Mouse (Mus musculus): ENCODE measurements around the gene Wwp2. TPM values are rescaled to one million over a fixed set of nuclear protein-coding genes. Genes with fewer than 3 reads are reported as not detected.
A peak's percentile ranks its signal among the peaks of the same experiment; 100 is the strongest.

Wwp2 gene
- polyA plus RNA-seq, 1 experiment from 2014 or later, result 39.0 TPM

GRCm38 (mm10) chr8:107399495-107399894, 36.7 kb upstream of the Wwp2 start:
- no peak for ATAC-seq
- H3K4me2 ChIP-seq (ENCODE audit: low read length), result no peak overlapping the region
- WGBS, result 41% methylated on average over 9 of the region's 9 CpGs
- H3K9ac ChIP-seq (ENCODE audit: low read depth, low read length), result no peak overlapping the region
- no peaks in the 10 kb centered on the region for H3K36me3 ChIP-seq (ENCODE audit: control insufficient read depth, insufficient read depth, low read length)
- no peaks in the 10 kb centered on the region for H3K9me3 ChIP-seq (replicated peaks; ENCODE audit: control insufficient read depth, low read length, poor library complexity, severe bottlenecking)
- peaks cover 13% of the 10 kb centered on the region for H3K4me1 ChIP-seq (ENCODE audit: control insufficient read depth, insufficient read depth, low read length)
- no peaks in the 10 kb centered on the region for H3K27me3 ChIP-seq (ENCODE audit: control insufficient read depth, insufficient read depth, low read depth, low read length)
- no peak overlapping the region for H3K4me3 ChIP-seq (ENCODE audit: low read depth, low read length)
- H3K27ac ChIP-seq (ENCODE audit: low read length), result no peak overlapping the region

DNA sequence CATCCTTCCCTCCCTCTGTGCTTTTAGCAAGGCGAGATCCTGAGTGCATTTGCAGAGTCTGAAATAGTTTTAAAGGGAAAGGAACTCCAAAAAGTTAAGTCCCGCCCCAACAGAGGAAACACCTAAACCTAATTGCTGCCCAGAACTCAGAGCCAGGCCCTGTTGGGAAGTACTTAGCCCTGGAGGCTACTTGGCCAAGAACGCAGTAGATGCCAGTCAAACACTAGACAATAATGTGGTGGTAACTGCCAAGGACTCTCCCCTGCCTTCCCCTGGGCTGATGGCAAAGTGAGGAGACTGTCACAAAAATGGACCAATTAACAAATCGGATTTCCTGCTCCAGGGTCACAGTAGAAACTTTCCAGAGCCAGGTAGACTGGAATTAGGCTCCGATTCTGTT, 34.3 kb upstream of the Wwp2 start:
- Histone ChIP-seq H3K27me3 (ENCODE audit: control insufficient read depth, insufficient read depth, low read depth, low read length) (no peaks in the 10 kb centered on the region), H3K4me2 (ENCODE audit: low read length) (no peak overlapping the region), H3K4me3 (ENCODE audit: low read depth, low read length) (no peak overlapping the region), H3K9ac (ENCODE audit: low read depth, low read length) (no peak overlapping the region), H3K9me3 (replicated peaks; ENCODE audit: control insufficient read depth, low read length, poor library complexity, severe bottlenecking) (no peaks in the 10 kb centered on the region), H3K27ac (ENCODE audit: low read length) (no peak overlapping the region), H3K36me3 (ENCODE audit: control insufficient read depth, insufficient read depth, low read length) (no peaks in the 10 kb centered on the region), H3K4me1 (ENCODE audit: control insufficient read depth, insufficient read depth, low read length) (peaks cover 13% of the 10 kb centered on the region)
- WGBS, result 83% methylated on average over 5 of the region's 5 CpGs
- ATAC-seq, result no peak

DNA sequence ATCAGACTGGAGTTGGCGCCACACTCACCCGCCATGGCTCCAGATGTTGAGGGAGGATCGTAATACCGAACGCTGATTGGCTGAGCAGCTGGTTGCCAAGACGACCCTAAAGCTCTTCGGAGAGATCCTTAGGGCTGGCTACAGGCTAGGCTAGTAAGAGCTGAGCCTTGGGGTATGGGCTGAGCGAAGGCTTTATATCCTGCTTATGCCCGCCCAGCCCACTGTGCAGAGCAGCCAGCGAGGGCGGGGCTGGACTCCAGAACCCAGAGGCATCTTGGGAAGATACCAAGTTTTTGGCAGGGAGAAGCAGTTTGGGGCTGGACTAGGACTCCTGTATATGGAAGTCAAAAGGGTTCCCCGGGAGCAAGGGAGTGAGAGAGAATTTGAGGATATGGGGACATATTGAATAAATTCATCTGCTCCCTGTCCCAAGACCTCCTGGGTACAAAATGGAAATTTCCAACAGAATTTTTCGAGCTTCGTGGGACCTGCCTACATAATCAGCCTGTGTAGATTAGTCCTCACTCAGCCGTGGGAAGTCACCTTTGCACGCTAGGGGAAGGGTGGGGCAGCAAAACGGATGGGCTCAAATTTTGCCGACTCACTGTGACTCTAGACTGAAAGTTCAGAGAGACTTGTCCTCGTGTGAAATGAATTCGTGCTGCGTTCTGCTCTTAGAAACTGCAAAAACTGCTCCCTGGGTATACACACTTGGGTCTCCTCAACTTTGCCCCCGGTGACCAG, 33.0 kb upstream of the Wwp2 start, which contains the start of gene Nqo1:
TSS of gene Nqo1 (minus strand) at position 169 of the 744 bp plus-strand sequence.
- ATAC-seq, result peak; percentile 97
- H3K9me3 ChIP-seq (replicated peaks; ENCODE audit: control insufficient read depth, low read length, poor library complexity, severe bottlenecking), result no peaks in the 10 kb centered on the region
- peak within 1 kb of the TSS; percentile 76 for H3K4me2 ChIP-seq (ENCODE audit: low read length)
- H3K27ac ChIP-seq (ENCODE audit: low read length), result peak within 1 kb of the TSS; percentile 40
- peaks cover 13% of the 10 kb centered on the region for H3K4me1 ChIP-seq (ENCODE audit: control insufficient read depth, insufficient read depth, low read length)
- WGBS, result 13% methylated on average over 22 of the region's 22 CpGs
- H3K36me3 ChIP-seq (ENCODE audit: control insufficient read depth, insufficient read depth, low read length), result no peaks in the 10 kb centered on the region
- peak within 1 kb of the TSS; percentile 18 for H3K9ac ChIP-seq (ENCODE audit: low read depth, low read length)
- no peaks in the 10 kb centered on the region for H3K27me3 ChIP-seq (ENCODE audit: control insufficient read depth, insufficient read depth, low read depth, low read length)
- H3K4me3 ChIP-seq (ENCODE audit: low read depth, low read length), result peak within 1 kb of the TSS; percentile 39

DNA sequence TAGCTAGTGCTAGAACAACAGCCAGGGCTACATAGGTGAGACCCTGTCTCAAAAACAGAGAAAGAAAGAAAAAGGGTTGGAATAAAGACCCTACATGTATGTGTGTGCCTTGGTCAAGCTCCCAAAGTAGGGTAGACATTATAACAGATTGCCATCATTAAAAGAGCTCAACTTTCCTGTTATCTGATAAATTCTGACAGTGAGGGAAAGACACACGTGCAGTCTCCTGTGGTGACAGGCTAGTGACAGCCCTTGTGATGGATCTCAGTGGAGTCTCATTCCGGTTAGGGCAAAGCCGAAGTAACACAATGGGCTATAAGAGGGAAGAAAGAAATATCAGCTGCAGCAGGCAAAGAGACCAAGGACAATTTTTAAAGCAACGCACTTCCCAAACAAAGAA, 32.1 kb upstream of the Wwp2 start:
- H3K36me3 ChIP-seq (ENCODE audit: control insufficient read depth, insufficient read depth, low read length), result no peaks in the 10 kb centered on the region
- WGBS, result 78% methylated on average over 4 of the region's 4 CpGs
- H3K4me1 ChIP-seq (ENCODE audit: control insufficient read depth, insufficient read depth, low read length), result peaks cover 13% of the 10 kb centered on the region
- no peak for ATAC-seq
- no peak overlapping the region for H3K9ac ChIP-seq (ENCODE audit: low read depth, low read length)
- H3K9me3 ChIP-seq (replicated peaks; ENCODE audit: control insufficient read depth, low read length, poor library complexity, severe bottlenecking), result no peaks in the 10 kb centered on the region
- no peak overlapping the region for H3K4me2 ChIP-seq (ENCODE audit: low read length)
- H3K4me3 ChIP-seq (ENCODE audit: low read depth, low read length), result no peak overlapping the region
- H3K27ac ChIP-seq (ENCODE audit: low read length), result no peak overlapping the region
- H3K27me3 ChIP-seq (ENCODE audit: control insufficient read depth, insufficient read depth, low read depth, low read length), result no peaks in the 10 kb centered on the region

GRCm38 (mm10) chr8:107405935-107406334, 30.2 kb upstream of the Wwp2 start:
- WGBS, result 72% methylated on average over 3 of the region's 3 CpGs
- Histone ChIP-seq H3K27me3 (ENCODE audit: control insufficient read depth, insufficient read depth, low read depth, low read length) (no peaks in the 10 kb centered on the region), H3K9ac (ENCODE audit: low read depth, low read length) (no peak overlapping the region), H3K36me3 (ENCODE audit: control insufficient read depth, insufficient read depth, low read length) (peaks cover 11% of the 10 kb centered on the region), H3K9me3 (replicated peaks; ENCODE audit: control insufficient read depth, low read length, poor library complexity, severe bottlenecking) (no peaks in the 10 kb centered on the region), H3K4me3 (ENCODE audit: low read depth, low read length) (no peak overlapping the region), H3K4me2 (ENCODE audit: low read length) (no peak overlapping the region), H3K27ac (ENCODE audit: low read length) (no peak overlapping the region), H3K4me1 (ENCODE audit: control insufficient read depth, insufficient read depth, low read length) (peaks cover 13% of the 10 kb centered on the region)
- no peak for ATAC-seq

DNA sequence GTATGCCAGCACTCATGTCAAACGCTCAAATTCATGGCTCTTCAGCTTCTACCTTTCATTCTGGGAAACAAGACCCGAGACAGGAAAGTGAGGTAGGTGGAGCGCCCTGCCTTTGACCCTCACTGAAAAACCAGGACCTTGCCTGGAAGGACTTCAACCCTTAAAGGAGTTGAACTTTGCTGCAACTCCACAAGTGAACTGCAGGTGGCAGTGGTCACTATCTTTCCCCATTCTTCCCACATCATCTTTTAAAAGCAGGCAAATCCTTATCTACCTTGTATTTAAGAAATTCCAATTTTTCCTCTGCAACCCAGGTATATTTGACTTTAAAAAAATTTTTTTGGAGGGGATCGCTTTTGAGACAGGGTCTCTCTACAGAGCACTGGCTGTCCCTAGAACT, 24.8 kb upstream of the Wwp2 start:
- Histone ChIP-seq H3K4me2 (ENCODE audit: low read length) (no peak overlapping the region), H3K4me1 (ENCODE audit: control insufficient read depth, insufficient read depth, low read length) (no peaks in the 10 kb centered on the region), H3K9ac (ENCODE audit: low read depth, low read length) (no peak overlapping the region), H3K27ac (ENCODE audit: low read length) (no peak overlapping the region), H3K9me3 (replicated peaks; ENCODE audit: control insufficient read depth, low read length, poor library complexity, severe bottlenecking) (no peaks in the 10 kb centered on the region), H3K4me3 (ENCODE audit: low read depth, low read length) (no peak overlapping the region), H3K27me3 (ENCODE audit: control insufficient read depth, insufficient read depth, low read depth, low read length) (no peaks in the 10 kb centered on the region), H3K36me3 (ENCODE audit: control insufficient read depth, insufficient read depth, low read length) (peaks cover 40% of the 10 kb centered on the region)
- 83% methylated on average over 4 of the region's 4 CpGs for WGBS
- ATAC-seq, result no peak

GRCm38 (mm10) chr8:107412552-107412951, 23.6 kb upstream of the Wwp2 start:
- Histone ChIP-seq H3K4me3 (ENCODE audit: low read depth, low read length) (no peak overlapping the region), H3K27me3 (ENCODE audit: control insufficient read depth, insufficient read depth, low read depth, low read length) (no peaks in the 10 kb centered on the region), H3K9me3 (replicated peaks; ENCODE audit: control insufficient read depth, low read length, poor library complexity, severe bottlenecking) (no peaks in the 10 kb centered on the region), H3K36me3 (ENCODE audit: control insufficient read depth, insufficient read depth, low read length) (peaks cover 48% of the 10 kb centered on the region), H3K4me1 (ENCODE audit: control insufficient read depth, insufficient read depth, low read length) (no peaks in the 10 kb centered on the region), H3K9ac (ENCODE audit: low read depth, low read length) (no peak overlapping the region), H3K27ac (ENCODE audit: low read length) (no peak overlapping the region), H3K4me2 (ENCODE audit: low read length) (no peak overlapping the region)
- no peak for ATAC-seq
- WGBS, result 95% methylated on average over 8 of the region's 8 CpGs

DNA sequence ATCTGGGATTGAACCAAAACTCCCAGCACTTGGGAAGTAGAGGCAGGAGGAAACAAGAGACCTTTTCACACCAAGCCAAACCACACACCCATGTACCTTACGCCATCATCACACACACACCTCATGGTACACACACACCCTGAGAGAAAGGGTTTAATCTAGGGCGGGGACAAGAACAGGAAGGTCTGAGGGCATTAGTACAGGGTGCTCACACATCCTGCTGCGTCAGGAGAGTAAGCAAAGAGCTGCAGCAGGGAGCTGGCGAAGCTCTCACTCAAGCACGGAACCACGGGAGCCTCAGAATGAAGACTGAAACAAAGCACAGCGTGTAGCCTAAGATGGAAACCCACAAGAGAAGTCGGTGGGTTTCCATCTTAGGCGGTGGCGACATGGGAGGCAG, 22.3 kb upstream of the Wwp2 start:
- H3K4me2 ChIP-seq (ENCODE audit: low read length), result no peak overlapping the region
- no peak overlapping the region for H3K4me3 ChIP-seq (ENCODE audit: low read depth, low read length)
- no peak overlapping the region for H3K27ac ChIP-seq (ENCODE audit: low read length)
- H3K9me3 ChIP-seq (replicated peaks; ENCODE audit: control insufficient read depth, low read length, poor library complexity, severe bottlenecking), result no peaks in the 10 kb centered on the region
- peaks cover 58% of the 10 kb centered on the region for H3K36me3 ChIP-seq (ENCODE audit: control insufficient read depth, insufficient read depth, low read length)
- no peak for ATAC-seq
- no peak overlapping the region for H3K9ac ChIP-seq (ENCODE audit: low read depth, low read length)
- 91% methylated on average over 10 of the region's 10 CpGs for WGBS
- no peaks in the 10 kb centered on the region for H3K27me3 ChIP-seq (ENCODE audit: control insufficient read depth, insufficient read depth, low read depth, low read length)
- H3K4me1 ChIP-seq (ENCODE audit: control insufficient read depth, insufficient read depth, low read length), result no peaks in the 10 kb centered on the region

DNA sequence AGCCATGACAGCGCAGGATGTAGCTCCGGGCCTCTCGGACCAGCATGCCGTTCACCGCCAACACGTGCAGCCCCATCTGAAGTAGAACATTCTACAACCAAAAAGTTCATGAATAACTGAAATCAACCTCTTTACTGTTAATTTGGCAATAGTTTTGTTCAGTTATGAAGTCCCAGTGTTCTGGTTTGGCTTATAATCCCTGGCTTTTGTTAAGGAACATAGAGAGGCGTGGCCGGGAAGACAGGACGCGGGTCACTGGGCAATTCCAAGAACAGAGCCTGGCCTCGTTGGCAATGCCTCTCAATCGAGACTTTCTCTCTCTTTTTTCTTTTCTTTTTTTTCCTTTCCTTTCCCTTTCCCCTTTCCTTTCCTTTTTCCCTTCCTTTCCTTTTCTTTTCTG, 19.2 kb upstream of the Wwp2 start:
- WGBS, result 85% methylated on average over 12 of the region's 12 CpGs
- H3K9ac ChIP-seq (ENCODE audit: low read depth, low read length), result no peak overlapping the region
- H3K4me3 ChIP-seq (ENCODE audit: low read depth, low read length), result no peak overlapping the region
- H3K36me3 ChIP-seq (ENCODE audit: control insufficient read depth, insufficient read depth, low read length), result peaks cover 46% of the 10 kb centered on the region
- no peaks in the 10 kb centered on the region for H3K27me3 ChIP-seq (ENCODE audit: control insufficient read depth, insufficient read depth, low read depth, low read length)
- no peak for ATAC-seq
- H3K4me1 ChIP-seq (ENCODE audit: control insufficient read depth, insufficient read depth, low read length), result peaks cover 4% of the 10 kb centered on the region; the same call in 1 of the 2 replicates
- no peak overlapping the region for H3K4me2 ChIP-seq (ENCODE audit: low read length)
- H3K27ac ChIP-seq (ENCODE audit: low read length), result no peak overlapping the region
- H3K9me3 ChIP-seq (replicated peaks; ENCODE audit: control insufficient read depth, low read length, poor library complexity, severe bottlenecking), result no peaks in the 10 kb centered on the region

Measured in midbrain, embryonic 16.5 days (tissue).